Mouse (Mus musculus): ENCODE results near the gene Gbp10.
"Not testable (repeated sequence)": the region's sequence is repeated elsewhere in the genome, so short reads cannot be mapped to it uniquely, and the experiment has no call there.

The Gbp10 gene

GRCm38 (mm10) chr5:105239483-105240047, at the start of gene Gbp10:
TSS of gene Gbp10 (minus strand) at chr5:105239533.
- DNase-seq (ENCODE audit: low spot score) = not testable (repeated sequence)

GRCm38 (mm10) chr5:105260673-105261072, 21.3 kb upstream of the Gbp10 start:
- not testable (repeated sequence) for DNase-seq (ENCODE audit: low spot score)

GRCm38 (mm10) chr5:105252491-105252890, 13.2 kb upstream of the Gbp10 start:
- DNase-seq (ENCODE audit: low spot score) = no peak

DNA sequence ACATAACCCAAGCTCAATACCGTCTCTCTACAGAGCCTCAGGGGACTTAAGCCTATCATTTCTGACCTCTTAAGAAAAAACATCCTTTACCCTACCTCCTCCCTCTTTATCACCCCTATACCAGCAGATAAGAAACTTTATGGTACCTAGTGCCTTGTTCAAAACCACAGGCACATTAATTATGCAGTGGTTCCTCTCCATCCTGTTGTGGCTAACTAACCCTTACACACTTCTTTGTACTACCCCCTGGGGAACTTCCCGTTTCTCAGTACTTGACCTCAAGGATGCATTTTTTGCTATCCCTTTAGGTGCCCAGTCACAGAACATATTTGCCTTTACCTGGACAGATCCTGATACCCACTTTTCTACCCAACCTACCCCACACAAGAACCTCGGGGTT, 5.4 kb upstream of the Gbp10 start:
- not testable (repeated sequence) for DNase-seq (ENCODE audit: low spot score)

DNA sequence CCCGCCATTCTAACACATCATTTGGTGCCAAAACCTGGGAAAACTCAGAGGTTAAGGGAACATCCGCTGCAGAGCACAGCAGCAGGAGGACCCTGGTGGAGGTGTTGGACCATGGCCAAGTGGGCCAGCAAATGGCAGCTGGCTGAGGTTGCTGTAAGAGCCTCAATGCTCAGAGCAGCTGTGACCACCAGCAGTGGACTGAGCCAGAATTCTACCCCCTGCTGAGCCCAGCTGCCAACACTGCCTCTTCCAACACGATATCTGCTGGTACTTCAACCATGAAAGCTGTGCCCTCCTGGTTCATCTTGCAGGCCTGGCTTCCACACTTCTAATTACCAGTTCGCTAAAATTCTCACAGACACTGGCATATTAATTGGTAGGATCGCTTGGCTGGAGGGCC, 1.6 kb upstream of the Gbp10 start:
- not testable (repeated sequence) for DNase-seq (ENCODE audit: low spot score)

DNA sequence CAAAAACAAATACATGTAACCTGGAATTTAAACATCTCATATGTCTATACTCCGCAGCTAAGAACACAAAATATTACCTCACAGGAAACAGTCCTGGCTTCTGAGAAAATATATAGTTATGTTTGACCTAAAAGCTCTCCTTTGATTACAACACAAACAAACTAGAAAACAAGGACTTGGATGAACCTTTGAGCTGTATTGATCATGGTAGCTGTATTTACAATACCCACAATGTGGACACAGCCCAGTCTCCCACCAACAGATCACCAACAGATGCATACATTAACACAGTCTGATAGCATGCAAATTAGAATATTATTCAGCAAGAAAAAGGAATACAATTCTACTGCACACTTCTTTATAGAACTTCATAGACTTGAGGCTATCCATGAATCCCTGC, 931 bp downstream of the Gbp10 start:
- DNase-seq (ENCODE audit: low spot score) = not testable (repeated sequence)

DNA sequence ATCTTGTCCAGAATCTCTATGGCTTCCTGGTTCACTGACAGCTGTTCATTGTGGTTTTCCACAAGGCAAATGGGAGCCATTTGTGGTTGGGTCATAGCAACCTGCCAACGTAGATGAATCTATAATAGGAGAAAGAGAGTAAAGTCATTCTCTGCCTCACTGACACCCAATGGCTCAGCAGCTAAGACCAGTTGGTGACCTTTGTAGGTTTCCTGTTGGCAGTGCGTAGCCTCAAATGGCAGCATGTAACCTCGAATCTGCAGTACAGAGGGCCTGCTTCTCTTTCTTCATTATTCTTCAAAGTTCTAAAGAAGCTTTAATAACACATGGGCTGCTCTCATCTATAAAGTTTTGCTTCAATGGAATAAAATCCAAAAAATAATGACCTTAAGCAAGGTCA, 3.3 kb downstream of the Gbp10 start:
- DNase-seq (ENCODE audit: low spot score) = not testable (repeated sequence)

DNA sequence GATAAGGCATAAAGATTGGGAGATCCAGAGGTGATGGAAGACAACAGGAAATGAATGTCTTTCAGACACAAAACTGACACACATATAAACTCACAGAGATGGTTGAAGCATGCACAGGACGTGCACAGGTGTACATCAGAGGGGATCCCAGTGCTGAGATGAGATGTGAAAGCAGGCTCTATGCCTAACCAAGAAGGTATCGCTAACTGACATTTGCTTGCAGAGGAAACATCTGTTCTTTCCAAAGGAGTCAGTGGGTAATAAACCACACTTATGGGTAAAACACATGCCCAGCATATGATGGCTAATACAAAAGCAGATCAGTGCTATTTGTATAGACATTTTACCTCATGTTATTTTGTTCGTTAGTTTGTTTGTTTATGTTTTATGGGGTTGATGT, 30.4 kb downstream of the Gbp10 start:
- DNase-seq (ENCODE audit: low spot score) = not testable (repeated sequence)

GRCm38 (mm10) chr5:105200791-105201355, 38.5 kb downstream of the Gbp10 start:
- DNase-seq (ENCODE audit: low spot score) = not testable (repeated sequence)

GRCm38 (mm10) chr5:105199149-105199548, 40.2 kb downstream of the Gbp10 start:
- DNase-seq (ENCODE audit: low spot score) = not testable (repeated sequence)

DNA sequence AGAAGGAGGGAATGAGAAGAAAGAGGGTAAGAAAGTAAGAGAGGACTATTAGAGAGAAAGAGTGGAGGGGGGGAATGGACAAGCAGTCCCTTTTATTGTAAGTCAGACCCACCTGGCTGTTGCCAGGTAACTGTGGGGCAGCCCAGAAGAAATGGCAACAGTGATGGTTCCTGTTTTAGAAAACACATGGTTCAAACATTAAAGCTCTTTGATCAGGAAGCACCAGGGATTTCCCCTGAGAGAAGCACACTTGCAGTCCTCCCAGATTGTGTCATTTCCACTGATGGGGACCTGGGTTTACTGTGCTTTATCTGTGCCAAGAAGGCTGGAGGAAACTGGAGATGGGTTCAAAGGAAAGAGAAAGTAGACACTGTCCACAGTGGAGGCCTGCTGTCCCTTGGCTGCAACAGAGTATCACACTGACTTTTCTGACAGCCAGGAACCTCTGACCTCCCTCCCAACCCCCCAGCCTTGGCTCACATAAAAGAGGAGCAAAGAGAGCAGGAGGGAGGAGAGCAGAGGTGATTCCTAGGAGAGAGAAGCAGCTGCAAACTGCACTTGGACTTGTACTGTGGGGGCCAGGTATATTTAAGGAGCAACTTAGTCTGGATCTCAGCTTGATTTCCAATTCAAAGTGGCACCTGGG, 41.3 kb downstream of the Gbp10 start:
- not testable (repeated sequence) for DNase-seq (ENCODE audit: low spot score)

- DNase-seq (ENCODE audit: low spot score) = not testable (repeated sequence)
These were observed 43.0 kb downstream of the Gbp10 start for GRCm38 (mm10) chr5:105196308-105196707.

DNA sequence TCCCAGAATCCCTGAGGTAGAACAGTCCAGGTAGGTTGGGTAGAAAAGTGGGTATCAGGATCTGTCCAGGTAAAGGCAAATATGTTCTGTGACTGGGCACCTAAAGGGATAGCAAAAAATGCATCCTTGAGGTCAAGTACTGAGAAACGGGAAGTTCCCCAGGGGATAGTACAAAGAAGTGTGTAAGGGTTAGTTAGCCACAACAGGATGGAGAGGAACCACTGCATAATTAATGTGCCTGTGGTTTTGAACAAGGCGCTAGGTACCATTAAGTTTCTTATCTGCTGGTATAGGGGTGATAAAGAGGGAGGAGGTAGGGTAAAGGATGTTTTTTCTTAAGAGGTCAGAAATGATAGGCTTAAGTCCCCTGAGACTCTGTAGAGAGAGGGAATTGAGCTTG, 46.8 kb downstream of the Gbp10 start:
- not testable (repeated sequence) for DNase-seq (ENCODE audit: low spot score)

DNA sequence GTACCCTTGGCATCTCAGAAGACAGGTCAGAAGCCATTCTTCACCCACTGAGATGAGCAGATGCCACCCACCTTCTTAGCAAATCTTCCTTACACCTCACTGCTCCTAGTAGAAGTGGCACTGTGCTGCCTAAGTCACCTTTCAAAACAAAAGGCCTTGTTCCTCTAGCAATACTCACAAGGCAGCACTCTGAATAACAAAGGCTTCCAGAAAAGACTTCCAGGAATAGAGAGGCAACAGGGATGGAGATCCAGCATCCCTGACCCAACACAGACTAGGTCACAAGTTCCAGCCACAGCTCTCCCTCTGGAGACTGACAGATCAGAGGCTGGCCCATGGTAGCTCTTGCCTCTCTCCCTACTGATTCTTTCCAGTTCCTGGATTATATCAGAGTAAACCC, 57.9 kb downstream of the Gbp10 start:
- DNase-seq (ENCODE audit: low spot score) = no peak
